In genomic region chr11:77653406-77654190, GRCm38 (mm10) we compare ENCODE assay signal across 5 mouse cellular contexts. TPM values are rescaled to one million over a fixed set of nuclear protein-coding genes. Genes with fewer than 3 reads are reported as not detected.
DNase-seq lines count a peak whose midpoint lies in the region.
"Not testable (repeated sequence)": the region's sequence is repeated elsewhere in the genome, so short reads cannot be mapped to it uniquely, and the experiment has no call there.

No protein-coding gene starts in this region.

- H3K36me3 ChIP-seq in ES-E14 (ENCODE audit: control insufficient read depth, insufficient read depth, low read length, poor library complexity, severe bottlenecking) = not testable (repeated sequence)

- not testable (repeated sequence) for H3K27ac ChIP-seq in ES-E14 (ENCODE audit: insufficient read depth, low read depth, low read length, poor library complexity, severe bottlenecking)

- not testable (repeated sequence) for H3K4me3 ChIP-seq in ES-E14 (ENCODE audit: insufficient read depth in 1 of 2, low read depth in 1 of 2, low read length in 2 of 2, poor library complexity in 1 of 2, severe bottlenecking in 1 of 2)

- in situ Hi-C loops in ES-E14 (cut with MboI; ENCODE audit: low sequenced_read_pairs in 2 of 2, unreplicated experiment in 2 of 2) = not testable (repeated sequence)

- H3K4me1 ChIP-seq in ES-E14 (ENCODE audit: control insufficient read depth in 2 of 2, insufficient read depth in 2 of 2, low read length in 2 of 2, poor library complexity in 1 of 2) = not testable (repeated sequence)

- not testable (repeated sequence) for H3K9me3 ChIP-seq in ES-E14 (ENCODE audit: control insufficient read depth, insufficient read depth, low read depth, low read length)

- H3K9ac ChIP-seq in ES-E14 (ENCODE audit: insufficient read depth, low read depth, low read length, poor library complexity, severe bottlenecking) = not testable (repeated sequence)

- DNase-seq in ES-CJ7 (ENCODE audit: low read depth, low spot score) (peak; percentile 80), ES-E14 (ENCODE audit: low read depth, low spot score) (peak; percentile 45), R1 (ENCODE audit: low read depth, low spot score) (peak; percentile 93), WW6 (ENCODE audit: low read depth, low spot score) (peak; percentile 73), ZHBTc4 (ENCODE audit: low read depth, low spot score) (peak; percentile 91)

RNA-seq across cellular contexts. Expression of gene Nufip2, which starts 32.4 kb away (rescaled TPM):
- 153 and 165 TPM in 2 replicates for total RNA-seq in ES-E14 (2012; rRNA removed)

RNA-seq across cellular contexts. Expression of gene Taok1, which starts 46.0 kb away (rescaled TPM):
- total RNA-seq in ES-E14 (2012; rRNA removed) = 48.4 and 60.8 TPM in 2 replicates
